Mouse (Mus musculus) myocyte (in vitro differentiated cells): ENCODE measurements around the gene Ccdc47.

Experiments
- CEBPB ChIP-seq: IDR thresholded peaks from 2 replicates; pipeline ENCODE4 v1.6.1; 2011; ENCODE audit warnings: mild to moderate bottlenecking, moderate library complexity; ENCODE audit not compliant: poor library complexity, insufficient read depth, severe bottlenecking
- E2F4 ChIP-seq: IDR thresholded peaks from one replicate; pipeline ENCODE4 v1.6.1; 2011; ENCODE audit warnings: mild to moderate bottlenecking, control low read depth, moderate library complexity; ENCODE audit not compliant: insufficient read depth
- MAX ChIP-seq: IDR thresholded peaks from one replicate; pipeline ENCODE4 v1.6.1; 2011; ENCODE audit warnings: low read depth, mild to moderate bottlenecking, control low read depth
- MYOD1 ChIP-seq, 3 experiments: IDR thresholded peaks; one replicate each; pipeline ENCODE4 v1.6.1; 2011; ENCODE audit warnings: control low read depth in 2 of 3, low read depth in 2 of 3, mild to moderate bottlenecking in 2 of 3, moderate library complexity in 1 of 3; ENCODE audit not compliant: insufficient read length in 2 of 3, control insufficient read depth in 1 of 3
- POLR2A ChIP-seq: IDR thresholded peaks from one replicate; pipeline ENCODE4 v1.6.1; 2011; ENCODE audit warnings: low read depth, mild to moderate bottlenecking, control low read depth, moderate library complexity; ENCODE audit not compliant: insufficient read length
- POLR2AphosphoS2 ChIP-seq: IDR thresholded peaks from one replicate; pipeline ENCODE4 v1.6.1; 2011; ENCODE audit warnings: low read depth, control low read depth; ENCODE audit not compliant: insufficient read length
- REST ChIP-seq: IDR thresholded peaks from one replicate; pipeline ENCODE4 v1.6.1; 2011; ENCODE audit warnings: mild to moderate bottlenecking, control low read depth, moderate library complexity; ENCODE audit not compliant: insufficient read depth, insufficient read length
- SRF ChIP-seq: IDR thresholded peaks from one replicate; pipeline ENCODE4 v1.6.1; 2011; ENCODE audit warnings: low read depth; ENCODE audit not compliant: control insufficient read depth, insufficient read length
- TCF12 ChIP-seq: IDR thresholded peaks from one replicate; pipeline ENCODE4 v1.6.1; 2011; ENCODE audit warnings: mild to moderate bottlenecking, control low read depth; ENCODE audit not compliant: poor library complexity, insufficient read depth, severe bottlenecking
- TCF3 ChIP-seq: IDR thresholded peaks from one replicate; pipeline ENCODE4 v1.6.1; 2011; ENCODE audit warnings: low read depth, control low read depth; ENCODE audit not compliant: insufficient read length
- USF1 ChIP-seq: IDR thresholded peaks from one replicate; pipeline ENCODE4 v1.6.1; 2011; ENCODE audit warnings: low read depth, mild to moderate bottlenecking, control low read depth, moderate library complexity

DNA sequence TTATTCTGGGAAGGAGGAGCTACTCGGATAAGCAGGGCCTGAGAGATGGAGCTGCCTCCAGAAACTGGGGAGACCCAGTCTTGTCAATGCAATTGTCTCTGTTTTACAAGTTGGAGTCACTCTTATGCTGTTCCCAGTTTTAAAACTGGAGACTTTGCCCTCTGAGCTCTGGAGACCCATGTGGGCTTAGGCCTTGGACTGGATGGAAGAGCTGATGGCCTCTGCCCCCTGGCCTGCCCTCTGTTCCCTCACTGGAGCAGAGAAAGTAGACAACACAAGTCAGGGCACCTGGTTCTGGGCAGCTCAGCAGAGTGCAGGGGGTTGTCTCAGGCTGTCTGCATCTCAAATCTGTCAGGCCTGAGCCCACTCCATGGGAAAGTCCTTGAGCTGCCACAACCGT lies 61.4 kb downstream of the Ccdc47 start:
- TF ChIP-seq USF1 (no peak), POLR2A (no peak), MAX (no peak), POLR2AphosphoS2 (no peak), REST (no peak), TCF12 (no peak), CEBPB (no peak), SRF (no peak), E2F4 (no peak), MYOD1 (IDR thresholded peaks at IDR 0.05; ENCODE audit: control insufficient read depth in 1 of 3, insufficient read length in 2 of 3, low read depth in 2 of 3) (no peak), TCF3 (no peak)
